Mouse (Mus musculus) lung, postnatal 4 days (tissue): ENCODE measurements around the gene Fam177a.
"Not testable (repeated sequence)": the region's sequence is repeated elsewhere in the genome, so short reads cannot be mapped to it uniquely, and the experiment has no call there.

ENCODE experiments used
- DNase-seq, 2 experiments: peaks; one replicate each; pipeline ENCODE4 v3.0.0; 2021

Fam177a gene

DNA sequence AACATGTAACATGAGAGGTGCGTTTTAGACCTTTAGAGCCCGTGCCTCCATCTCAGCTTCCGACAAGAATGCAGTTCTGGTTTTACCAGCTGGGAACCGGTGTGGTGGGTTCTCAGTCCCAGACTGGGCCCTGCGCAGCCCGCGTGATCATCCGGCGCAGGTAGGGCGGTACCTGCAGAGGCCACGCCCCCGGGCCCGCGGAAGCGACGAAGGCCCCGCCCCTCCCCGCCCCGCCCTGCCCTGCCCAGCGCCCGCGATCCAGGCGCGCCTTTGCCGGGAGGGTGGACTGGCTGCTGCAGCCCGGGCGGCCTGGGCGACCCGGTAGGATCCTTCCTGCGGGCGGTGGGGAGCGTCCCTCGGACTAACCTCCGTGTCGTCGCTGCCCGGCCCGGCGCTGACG lies at the start of gene Fam177a:
Fam177a (plus strand) TSS at position 228 of the 400 bp plus-strand sequence.
- DNase-seq = not testable (repeated sequence)

DNA sequence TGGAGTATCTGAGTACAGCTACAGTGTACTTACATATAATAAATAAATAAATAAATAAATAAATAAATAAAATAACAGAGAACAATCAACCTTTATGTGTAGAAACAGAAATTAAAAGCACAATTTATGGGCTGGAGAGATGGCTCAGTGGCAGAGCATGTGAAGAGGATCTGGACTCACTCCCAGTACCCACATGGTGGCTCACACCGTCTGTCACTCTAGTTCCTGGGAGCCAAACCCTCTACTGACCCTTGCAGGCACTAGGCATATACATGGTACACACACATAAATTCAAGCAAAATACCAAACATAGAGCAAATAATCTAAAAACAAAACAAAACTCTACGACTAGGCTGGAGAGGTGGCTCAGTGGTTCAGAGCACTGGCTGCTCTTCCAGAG lies 49.0 kb upstream of the Fam177a start:
- no peak for DNase-seq

DNA sequence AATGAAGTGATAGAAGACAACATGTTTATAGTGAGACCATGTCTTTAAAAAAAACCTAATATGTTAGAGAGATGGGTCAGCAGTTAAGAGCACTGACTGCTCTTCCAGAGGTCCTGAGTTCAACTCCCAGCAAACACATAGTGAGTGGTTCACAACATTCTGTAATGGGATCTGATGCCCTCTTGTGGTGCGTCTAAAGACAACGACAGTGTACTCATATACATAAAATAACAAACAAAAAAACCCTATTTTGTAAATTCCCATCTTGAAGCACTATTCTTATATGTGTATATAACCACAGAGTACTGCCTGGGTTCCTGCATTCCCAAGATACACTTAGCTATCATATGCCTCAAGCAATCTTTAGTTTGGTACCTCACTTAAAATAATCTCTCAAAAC lies 45.6 kb upstream of the Fam177a start:
- not testable (repeated sequence) for DNase-seq

DNA sequence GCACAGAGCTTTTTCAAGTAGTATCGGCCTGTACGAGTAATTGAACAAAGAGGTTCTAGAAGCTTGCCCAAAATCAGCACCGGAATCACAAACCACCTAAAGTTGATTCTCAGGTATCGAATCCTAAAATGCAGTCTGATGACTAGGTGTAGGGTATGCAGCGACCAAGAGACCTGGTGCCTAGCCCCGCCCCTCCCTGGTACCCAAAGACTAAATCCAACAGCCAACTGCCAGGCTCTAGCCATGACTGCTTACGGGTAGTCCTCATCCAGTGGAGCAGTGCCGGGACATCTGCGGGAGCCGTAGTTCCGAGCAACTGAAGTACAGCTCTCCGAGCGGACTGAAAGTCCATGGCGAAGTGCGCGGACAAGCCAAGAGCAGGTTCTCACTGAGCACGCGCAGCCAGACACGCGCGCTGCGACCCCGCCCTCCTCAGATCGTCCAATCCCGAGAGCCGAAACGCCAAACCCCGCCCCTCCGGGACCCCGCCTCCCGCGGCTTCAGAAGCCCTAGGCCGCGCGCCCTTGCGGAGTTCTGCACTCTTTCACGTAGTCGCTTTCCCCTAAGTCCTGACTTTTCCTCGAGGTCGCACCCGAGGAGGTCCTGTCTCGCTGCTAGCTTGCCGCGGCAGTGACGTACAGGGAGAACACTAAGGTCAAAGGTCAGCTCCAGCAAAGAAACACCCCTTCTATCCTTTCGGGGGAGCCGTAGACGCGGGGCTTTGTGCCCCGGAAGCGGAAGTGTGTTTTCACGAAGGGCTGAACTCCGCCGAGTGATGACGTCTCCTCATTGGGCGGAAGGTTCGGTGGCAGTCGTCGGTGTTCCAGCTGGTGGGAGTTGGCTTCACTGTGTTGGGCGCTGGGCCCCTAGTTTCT lies 44.3 kb upstream of the Fam177a start, which contains the start of the genes 2700097O09Rik and Srp54a:
2700097O09Rik (minus strand) TSS at position 385 of the 875 bp plus-strand sequence.
Srp54a (plus strand) TSS at position 537 of the 875 bp plus-strand sequence.
- DNase-seq = peak; percentile 95 to 96

DNA sequence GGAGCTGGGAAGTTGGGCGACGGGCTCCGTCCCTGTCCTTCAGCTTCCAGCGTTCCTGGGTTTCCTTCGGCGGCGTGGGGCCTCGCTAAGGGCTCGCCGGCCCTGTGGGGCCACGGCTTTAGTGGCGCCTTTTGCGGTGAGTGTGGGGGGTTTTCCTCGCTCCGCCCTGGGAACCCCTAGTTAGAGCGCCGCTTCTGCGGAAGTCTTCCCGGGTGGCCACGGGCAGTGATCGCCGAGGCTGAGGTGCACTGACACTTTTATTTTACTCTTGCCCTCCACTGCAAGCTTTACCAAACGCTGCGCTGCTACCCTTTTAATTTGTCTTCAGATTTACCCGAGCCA lies 43.7 kb upstream of the Fam177a start:
- DNase-seq = not testable (repeated sequence)

DNA sequence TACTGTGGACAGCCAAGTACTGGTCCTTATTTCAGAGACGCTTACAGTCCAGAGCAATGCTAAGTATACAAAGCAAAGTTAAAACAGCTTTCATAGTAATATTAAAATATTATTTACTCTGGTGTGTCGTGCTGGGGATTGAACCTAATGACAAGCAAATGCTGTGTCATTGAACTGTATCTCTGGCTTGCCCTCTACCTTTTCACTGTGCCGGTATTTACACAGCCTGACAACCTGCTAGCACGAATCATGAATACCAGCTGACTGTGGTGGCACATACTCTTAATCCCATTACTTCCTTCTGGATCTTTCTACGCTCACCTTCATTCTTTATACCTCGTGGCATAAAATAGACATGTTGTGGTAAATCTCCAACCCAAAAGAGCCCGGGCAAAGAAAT lies 32.1 kb upstream of the Fam177a start:
- not testable (repeated sequence) for DNase-seq

DNA sequence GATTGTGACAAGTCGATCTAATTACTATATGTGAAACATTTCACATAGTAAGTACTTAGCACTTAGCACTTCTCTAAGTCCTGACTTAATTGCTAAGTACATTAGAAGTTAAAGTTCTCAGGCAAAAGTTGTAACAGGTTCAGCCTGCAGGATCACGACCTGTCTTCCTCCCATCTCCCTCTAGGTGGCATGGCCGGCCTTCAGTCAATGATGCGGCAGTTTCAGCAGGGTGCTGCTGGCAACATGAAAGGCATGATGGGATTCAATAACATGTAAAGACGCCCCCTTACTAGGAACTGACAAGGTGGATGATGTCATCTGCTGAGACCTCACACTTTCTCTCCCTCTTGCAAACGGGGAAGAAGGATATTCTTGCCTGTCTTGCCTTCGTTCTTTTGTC lies 11.7 kb upstream of the Fam177a start:
- DNase-seq = not testable (repeated sequence)

DNA sequence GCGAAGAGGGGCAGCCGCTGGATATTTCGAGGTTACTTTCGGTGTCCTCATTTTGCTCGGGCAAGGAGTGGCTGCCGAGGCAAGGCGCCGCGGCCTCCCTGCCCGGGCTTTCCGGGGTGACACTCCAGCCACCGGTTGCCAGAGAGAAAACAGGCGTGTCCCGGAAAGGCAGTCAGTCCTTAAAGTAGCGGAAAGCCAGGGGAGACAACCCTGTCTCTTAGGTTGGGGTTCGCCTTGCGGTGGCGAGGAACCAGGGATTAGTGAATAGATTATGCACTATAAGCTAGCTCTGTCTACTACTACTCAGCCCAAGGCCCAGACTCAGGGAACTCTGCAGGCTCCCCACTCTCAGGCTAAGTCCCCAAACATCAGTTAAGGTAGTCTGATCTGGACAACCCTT lies 462 bp downstream of the Fam177a start:
- DNase-seq = not testable (repeated sequence)

DNA sequence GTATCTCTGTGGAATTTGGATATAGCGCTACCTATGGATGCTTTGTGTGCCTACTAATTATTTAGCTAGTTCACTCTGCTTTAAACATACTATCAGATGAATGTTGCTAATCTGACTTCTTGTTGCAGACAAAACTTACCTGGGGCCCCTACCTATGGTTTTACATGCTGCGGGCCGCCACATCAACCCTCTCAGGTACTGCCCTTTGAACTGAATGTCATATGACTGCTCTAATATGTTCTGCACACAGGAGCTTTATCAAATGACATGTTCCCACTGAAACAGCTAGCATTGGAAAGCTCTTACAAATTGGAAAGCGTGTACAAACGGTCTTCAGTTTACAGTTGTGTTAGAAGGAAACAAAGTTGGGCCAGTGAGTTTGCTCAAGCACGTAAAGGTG lies 11.3 kb downstream of the Fam177a start:
- DNase-seq = not testable (repeated sequence)

DNA sequence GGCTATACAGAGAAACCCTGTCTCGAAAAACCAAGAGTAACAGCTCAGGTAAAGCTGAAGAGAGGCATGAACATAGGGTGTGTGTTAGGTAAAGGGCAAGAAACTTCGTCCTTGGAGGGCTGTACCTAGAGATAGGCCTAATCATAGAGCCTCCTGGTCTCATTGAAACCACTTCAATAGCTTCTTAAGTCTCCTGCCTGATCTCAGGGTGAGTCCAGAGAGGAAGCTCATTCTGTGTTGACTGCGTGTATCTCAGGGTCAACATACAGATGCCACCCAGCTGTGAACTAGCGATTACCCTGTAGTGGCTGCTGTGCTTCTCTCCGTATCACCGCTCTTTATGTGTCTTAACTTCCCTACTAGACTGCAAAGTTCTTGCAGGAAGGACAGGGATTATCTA lies 13.6 kb downstream of the Fam177a start:
- DNase-seq = not testable (repeated sequence)

DNA sequence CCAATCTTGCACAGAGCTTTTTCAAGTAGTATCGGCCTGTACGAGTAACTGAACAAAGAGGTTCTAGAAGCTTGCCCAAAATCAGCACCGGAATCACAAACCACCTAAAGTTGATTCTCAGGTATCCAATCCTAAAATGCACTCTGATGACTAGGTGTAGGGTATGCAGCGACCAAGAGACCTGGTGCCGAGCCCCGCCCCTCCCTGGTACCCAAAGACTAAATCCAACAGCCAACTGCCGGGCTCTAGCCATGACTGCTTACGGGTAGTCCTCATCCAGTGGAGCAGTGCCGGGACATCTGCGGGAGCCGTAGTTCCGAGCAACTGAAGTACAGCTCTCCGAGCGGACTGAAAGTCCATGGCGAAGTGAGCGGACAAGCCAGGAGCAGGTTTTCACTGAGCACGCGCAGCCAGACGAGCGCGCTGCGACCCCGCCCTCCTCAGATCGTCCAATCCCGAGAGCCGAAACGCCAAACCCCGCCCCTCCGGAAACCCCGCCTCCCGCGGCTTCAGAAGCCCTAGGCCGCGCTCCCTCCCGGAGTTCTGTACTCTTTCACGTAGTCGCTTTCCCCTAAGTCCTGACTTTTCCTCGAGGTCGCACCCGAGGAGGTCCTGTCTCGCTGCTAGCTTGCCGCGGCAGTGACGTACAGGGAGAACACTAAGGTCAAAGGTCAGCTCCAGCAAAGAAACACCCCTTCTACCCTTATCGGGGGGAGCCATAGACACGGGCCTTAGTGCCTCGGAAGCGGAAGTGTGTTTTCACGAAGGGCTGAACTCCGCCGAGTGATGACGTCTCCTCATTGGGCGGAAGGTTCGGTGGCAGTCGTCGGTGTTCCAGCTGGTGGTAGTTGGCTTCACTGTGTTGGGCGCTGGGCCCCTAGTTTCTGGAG lies 30.5 kb downstream of the Fam177a start, which contains the start of gene Srp54b:
Srp54b (plus strand) TSS at position 546 of the 890 bp plus-strand sequence.
- not testable (repeated sequence) for DNase-seq

DNA sequence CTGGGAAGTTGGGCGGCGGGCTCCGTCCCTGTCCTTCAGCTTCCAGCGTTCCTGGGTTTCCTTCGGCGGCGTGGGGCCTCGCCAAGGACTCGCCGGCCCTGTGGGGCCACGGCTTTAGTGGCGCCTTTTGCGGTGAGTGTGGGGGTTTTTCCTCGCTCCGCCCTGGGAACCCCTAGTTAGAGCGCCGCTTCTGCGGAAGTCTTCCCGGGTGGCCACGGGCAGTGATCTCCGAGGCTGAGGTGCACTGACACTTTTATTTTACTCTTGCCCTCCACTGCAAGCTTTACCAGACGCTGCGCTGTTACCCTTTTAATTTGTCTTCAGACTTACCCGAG lies 31.1 kb downstream of the Fam177a start:
- not testable (repeated sequence) for DNase-seq

DNA sequence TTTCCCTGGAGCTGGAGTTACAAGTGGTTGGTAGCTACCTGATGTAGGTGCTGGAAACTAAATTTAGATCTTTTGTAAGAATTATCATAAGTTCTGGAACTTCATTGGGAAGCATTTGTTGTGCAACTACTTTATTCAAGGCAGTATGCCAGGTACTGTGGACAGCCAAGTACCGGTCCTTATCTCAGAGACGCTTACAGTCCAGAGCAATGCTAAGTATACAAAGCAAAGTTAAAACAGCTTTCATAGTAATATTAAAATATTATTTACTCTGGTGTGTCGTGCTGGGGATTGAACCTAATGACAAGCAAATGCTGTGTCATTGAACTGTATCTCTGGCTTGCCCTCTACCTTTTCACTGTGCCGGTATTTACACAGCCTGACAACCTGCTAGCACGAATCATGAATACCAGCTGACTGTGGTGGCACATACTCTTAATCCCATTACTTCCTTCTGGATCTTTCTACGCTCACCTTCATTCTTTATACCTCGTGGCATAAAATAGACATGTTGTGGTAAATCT lies 42.8 kb downstream of the Fam177a start:
- not testable (repeated sequence) for DNase-seq

DNA sequence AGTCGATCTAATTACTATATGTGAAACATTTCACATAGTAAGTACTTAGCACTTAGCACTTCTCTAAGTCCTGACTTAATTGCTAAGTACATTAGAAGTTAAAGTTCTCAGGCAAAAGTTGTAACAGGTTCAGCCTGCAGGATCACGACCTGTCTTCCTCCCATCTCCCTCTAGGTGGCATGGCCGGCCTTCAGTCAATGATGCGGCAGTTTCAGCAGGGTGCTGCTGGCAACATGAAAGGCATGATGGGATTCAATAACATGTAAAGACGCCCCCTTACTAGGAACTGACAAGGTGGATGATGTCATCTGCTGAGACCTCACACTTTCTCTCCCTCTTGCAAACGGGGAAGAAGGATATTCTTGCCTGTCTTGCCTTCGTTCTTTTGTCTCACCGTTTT lies 63.4 kb downstream of the Fam177a start:
- DNase-seq = not testable (repeated sequence)

DNA sequence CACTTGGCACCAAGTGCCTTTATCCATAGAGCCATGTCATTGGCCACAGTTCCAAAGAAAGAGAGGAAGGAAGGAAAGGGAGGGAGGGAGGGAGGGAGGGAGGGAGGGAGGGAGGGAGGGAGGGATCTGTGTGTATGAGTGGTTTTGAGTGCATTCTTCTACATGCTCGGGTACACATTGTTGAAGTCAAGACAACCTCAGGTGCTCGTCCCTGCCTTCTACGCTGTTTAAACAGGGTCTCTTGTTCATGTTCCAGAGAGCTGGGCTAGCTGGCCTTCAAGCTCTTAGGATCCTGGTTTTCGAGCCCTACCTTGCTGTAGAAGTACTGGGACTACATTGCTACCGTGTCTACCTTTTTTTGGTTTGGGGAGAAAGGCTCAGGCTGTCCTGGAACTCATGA lies 64.9 kb downstream of the Fam177a start:
- DNase-seq = not testable (repeated sequence)
